Mouse (Mus musculus): ENCODE data around the gene Serpina1c. TPM values are rescaled to one million over a fixed set of nuclear protein-coding genes. Genes with fewer than 3 reads are reported as not detected.

The Serpina1c gene
- total RNA-seq (2023) = 1 to 10 TPM in 1 of 2 experiments, under 1 TPM in 1; 0.79 to 1.2 TPM

DNA sequence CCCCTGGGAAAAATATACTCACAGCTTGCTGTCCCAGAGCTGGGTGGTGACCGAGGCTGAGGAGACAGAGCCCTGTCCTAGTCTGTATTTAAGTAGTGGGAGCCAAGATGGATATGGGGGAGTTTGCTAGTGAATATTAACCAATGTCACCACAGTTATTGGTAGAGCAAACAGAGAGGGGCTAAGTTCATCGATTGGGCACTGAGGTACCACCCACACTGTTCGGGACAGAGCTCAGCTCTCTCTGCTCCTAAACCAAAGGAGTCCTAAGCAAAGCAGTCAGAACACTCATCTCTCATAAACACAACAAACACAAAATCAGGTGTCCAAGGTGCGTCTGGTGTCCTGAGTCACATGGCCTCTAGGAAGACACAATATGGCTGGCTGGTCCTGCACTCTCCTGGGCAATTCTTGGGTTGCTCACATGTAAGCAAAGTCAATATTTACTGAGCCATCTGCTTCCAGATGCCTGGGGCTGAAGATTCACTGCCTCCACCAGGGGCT lies at the start of gene Serpina1c:
Gene Serpina1c, minus strand, starts transcription at position 51 of the 504 bp plus-strand sequence.

DNA sequence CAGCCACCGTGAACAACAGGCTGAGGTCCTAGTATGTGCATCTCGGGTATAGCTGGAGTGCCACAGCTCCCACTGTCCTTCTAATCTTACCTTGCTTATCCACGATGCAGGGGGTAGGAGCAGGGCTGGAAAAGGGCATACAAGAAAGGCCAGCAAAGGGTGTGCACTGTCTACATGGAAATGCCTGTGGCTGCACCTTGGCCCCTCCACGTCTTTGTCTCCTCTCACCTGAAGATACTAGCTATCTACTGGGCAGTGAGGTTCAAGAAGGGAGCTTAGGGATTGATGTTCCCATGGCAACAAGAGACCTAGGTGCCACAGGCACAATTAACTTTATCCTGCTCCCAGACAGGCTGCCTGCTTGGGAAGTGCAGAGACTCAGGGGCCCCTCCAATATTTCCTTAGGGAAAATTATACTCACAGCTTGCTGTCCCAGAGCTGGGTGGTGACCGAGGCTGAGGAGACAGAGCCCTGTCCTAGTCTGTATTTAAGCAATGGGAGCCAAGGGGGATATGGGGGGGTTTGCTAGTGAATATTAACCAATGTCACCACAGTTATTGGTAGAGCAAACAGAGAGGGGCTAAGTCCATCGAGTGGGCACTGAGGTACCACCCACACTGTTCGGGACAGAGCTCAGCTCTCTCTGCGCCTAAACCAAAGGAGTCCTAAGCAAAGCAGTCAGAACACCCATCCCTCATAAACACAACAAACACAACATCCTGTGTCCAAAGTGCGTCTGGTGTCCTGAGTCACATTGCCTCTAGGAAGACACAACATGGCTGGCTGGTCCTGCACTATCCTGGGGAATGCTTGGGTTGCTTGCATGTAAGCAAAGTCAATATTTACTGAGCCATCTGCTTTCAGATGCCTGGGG lies 41.3 kb downstream of the Serpina1c start, which contains the start of gene Serpina1a:
Gene Serpina1a, minus strand, starts transcription at position 462 of the 874 bp plus-strand sequence.

Other genes starting within 250 kb of the Serpina1c start
- not detected for gene Serpina6, start 247.7 kb downstream of the Serpina1c start, total RNA-seq (2023)
- gene Serpina16, start 228.7 kb downstream of the Serpina1c start, total RNA-seq (2023) = not detected
- not detected for gene Serpina1f, start 209.4 kb downstream of the Serpina1c start, total RNA-seq (2023)
- gene Serpina1d, start 131.3 kb downstream of the Serpina1c start, total RNA-seq (2023) = 1 to 10 TPM in 1 of 2 experiments, not detected in 1; 1.4 TPM
- under 1 TPM; 0.53 to 0.57 TPM for gene Serpina1b, start 74.5 kb downstream of the Serpina1c start, total RNA-seq (2023)
- gene Serpina1a, start 41.3 kb downstream of the Serpina1c start, total RNA-seq (2023) = not detected
- under 1 TPM in 1 of 2 experiments, not detected in 1; 0.35 TPM for gene Serpina1e, start 54.1 kb upstream of the Serpina1c start, total RNA-seq (2023)
- under 1 TPM in 1 of 2 experiments, not detected in 1; 0.37 TPM for gene Serpina11, start 85.1 kb upstream of the Serpina1c start, total RNA-seq (2023)
- gene Serpina9, start 108.9 kb upstream of the Serpina1c start, total RNA-seq (2023) = not detected
- gene Serpina12, start 139.6 kb upstream of the Serpina1c start, total RNA-seq (2023) = not detected
- gene Serpina5, start 196.2 kb upstream of the Serpina1c start, total RNA-seq (2023) = not detected
- not detected for gene Serpina3a, start 207.8 kb upstream of the Serpina1c start, total RNA-seq (2023)
- gene Serpina3b, start 223.1 kb upstream of the Serpina1c start, total RNA-seq (2023) = under 1 TPM in 1 of 2 experiments, not detected in 1; 0.20 TPM
- not detected for gene Serpina3c, start 249.0 kb upstream of the Serpina1c start, total RNA-seq (2023)